Mouse (Mus musculus): ENCODE measurements around the gene Pde8b.
"Not testable (repeated sequence)": the region's sequence is repeated elsewhere in the genome, so short reads cannot be mapped to it uniquely, and the experiment has no call there.

Gene Pde8b

GRCm38 (mm10) chr13:95222569-95223426, 27.3 kb downstream of the Pde8b start:
- ATAC-seq (ENCODE audit: insufficient number of reproducible peaks, low FRiP score, low TSS enrichment) = peak; percentile 53

DNA sequence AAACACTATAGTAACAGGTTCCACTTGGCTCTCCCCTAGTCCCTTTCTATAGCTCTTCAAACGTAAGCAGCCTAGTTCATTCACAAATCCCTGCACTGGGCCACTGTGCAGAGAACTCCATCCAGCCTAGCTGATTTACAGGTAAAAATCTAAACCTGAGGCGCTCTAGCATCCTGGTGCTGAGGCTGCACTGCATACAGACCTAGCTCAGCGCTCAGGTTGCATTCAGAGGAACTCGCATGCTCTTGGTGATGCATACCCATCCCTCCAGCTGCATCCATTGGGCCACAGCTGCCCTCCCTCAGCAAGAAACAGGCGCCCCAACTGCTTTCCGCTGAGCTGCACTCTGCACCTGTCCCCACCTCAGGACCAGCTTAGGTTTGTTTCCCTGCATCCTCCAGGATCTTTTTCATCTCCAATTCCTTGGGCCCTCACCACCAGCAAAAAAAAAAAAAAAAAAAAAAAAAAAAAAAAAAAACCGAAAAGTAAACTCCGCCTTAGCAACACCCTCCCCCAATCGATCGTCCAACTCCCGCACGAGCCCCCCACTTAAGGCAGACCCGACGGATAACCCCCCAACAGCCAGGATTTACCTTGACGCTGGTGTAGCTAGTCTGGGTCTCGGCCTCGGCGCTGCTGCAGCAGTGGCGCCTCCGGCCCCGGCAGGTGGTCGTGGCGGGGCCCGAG, 28.1 kb downstream of the Pde8b start:
- no peak for ATAC-seq (ENCODE audit: insufficient number of reproducible peaks, low FRiP score, low TSS enrichment)

DNA sequence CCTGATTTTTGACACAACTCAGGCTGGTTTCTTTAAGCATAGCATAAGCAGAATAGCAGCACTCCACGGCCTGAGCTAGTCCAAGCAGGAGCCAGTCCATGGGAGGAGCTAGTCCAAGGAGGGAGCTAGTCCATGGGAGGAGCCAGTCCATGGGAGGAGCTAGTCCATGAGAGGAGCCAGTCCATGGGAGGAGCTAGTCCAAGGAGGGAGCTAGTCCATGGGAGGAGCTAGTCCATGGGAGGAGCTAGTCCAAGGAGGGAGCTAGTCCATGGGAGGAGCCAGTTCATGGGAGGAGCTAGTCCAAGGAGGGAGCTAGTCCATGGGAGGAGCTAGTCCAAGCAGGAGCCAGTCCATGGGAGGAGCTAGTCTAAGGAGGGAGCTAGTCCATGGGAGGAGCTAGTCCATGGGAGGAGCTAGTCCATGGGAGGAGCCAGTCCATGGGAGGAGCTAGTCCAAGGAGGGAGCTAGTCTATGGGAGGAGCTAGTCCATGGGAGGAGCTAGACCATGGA, 34.4 kb downstream of the Pde8b start:
- not testable (repeated sequence) for ATAC-seq (ENCODE audit: insufficient number of reproducible peaks, low FRiP score, low TSS enrichment)

DNA sequence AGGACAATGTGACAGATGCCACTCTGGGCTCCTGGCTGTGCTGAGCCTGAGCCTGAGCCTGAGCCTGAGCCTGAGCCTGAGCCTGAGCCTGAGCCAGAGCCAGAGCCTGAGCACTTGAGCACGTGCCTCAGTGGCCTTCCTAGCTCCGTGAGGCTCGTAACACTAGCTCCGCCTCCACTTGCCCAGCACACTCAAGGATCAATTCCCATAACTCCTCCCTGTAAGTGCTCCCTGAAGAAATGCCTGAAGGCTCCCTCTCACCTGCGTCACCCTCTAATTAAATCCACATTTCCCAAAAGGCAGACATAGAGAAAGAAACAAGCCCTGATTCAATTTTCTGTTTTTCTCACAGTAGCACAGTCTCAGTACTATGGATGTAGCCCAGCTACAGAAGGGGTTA, 37.8 kb downstream of the Pde8b start:
- no peak for ATAC-seq (ENCODE audit: insufficient number of reproducible peaks, low FRiP score, low TSS enrichment)

- ATAC-seq (ENCODE audit: insufficient number of reproducible peaks, low FRiP score, low TSS enrichment) = not testable (repeated sequence)
These were observed 42.8 kb downstream of the Pde8b start for GRCm38 (mm10) chr13:95207301-95207700.

GRCm38 (mm10) chr13:95202151-95202758, 47.9 kb downstream of the Pde8b start:
- no peak for ATAC-seq (ENCODE audit: insufficient number of reproducible peaks, low FRiP score, low TSS enrichment)

- ATAC-seq (ENCODE audit: insufficient number of reproducible peaks, low FRiP score, low TSS enrichment) = no peak
These were observed 49.3 kb downstream of the Pde8b start for GRCm38 (mm10) chr13:95200817-95201216.

- ATAC-seq (ENCODE audit: insufficient number of reproducible peaks, low FRiP score, low TSS enrichment) = no peak
These were observed 50.1 kb downstream of the Pde8b start for GRCm38 (mm10) chr13:95200036-95200435.

DNA sequence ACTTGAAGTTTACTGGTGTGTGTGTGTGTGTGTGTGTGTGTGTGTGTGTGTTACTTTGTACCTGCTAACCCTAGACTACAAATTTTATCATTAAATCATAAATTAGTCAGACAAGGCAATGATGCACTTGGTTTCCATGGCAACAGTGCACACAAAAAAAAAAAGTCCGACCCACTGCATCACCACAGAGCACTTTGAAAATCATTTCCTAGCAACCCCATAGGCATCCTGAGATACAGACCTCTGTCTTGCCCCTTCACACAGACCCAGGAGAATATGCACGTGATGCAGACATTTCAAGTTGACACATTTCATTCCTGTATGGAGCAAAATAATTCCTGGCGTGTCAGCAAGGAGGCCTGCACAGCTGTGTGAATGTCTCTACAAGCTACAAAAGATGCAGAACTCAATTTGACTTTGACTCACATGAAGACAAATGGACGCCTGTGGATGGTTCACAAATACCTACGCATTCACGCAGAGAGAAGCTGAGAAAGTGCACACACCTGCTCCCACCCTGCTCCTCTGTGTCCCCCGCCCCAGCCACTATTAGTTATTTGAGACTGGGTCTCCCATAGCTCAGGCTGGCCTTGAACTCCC, 53.9 kb downstream of the Pde8b start:
- no peak for ATAC-seq (ENCODE audit: insufficient number of reproducible peaks, low FRiP score, low TSS enrichment)

GRCm38 (mm10) chr13:95191951-95192350, 58.2 kb downstream of the Pde8b start:
- no peak for ATAC-seq (ENCODE audit: insufficient number of reproducible peaks, low FRiP score, low TSS enrichment)

DNA sequence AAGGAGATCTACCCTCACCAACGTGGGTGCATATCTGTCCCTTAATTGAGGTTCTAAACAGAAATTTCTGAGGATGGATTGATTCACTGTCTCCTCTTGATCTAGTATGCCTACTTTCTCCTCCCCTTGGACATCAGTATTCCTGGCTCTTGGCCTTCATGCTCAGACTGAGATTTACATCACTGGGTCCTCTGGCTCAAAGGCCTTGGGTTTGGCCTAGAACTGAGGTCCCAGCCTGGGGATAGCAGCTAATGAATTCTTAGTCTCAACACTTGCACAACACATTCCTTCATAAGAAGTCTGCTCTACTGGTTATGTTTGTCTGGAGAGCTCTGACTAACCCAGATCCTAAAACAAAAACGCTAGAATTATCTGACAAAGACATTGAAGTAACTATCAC, 61.0 kb downstream of the Pde8b start:
- ATAC-seq (ENCODE audit: insufficient number of reproducible peaks, low FRiP score, low TSS enrichment) = no peak

- ATAC-seq (ENCODE audit: insufficient number of reproducible peaks, low FRiP score, low TSS enrichment) = no peak
These were observed 62.9 kb downstream of the Pde8b start for GRCm38 (mm10) chr13:95187153-95187665.

GRCm38 (mm10) chr13:95186741-95187035, 63.4 kb downstream of the Pde8b start:
- no peak for ATAC-seq (ENCODE audit: insufficient number of reproducible peaks, low FRiP score, low TSS enrichment)

DNA sequence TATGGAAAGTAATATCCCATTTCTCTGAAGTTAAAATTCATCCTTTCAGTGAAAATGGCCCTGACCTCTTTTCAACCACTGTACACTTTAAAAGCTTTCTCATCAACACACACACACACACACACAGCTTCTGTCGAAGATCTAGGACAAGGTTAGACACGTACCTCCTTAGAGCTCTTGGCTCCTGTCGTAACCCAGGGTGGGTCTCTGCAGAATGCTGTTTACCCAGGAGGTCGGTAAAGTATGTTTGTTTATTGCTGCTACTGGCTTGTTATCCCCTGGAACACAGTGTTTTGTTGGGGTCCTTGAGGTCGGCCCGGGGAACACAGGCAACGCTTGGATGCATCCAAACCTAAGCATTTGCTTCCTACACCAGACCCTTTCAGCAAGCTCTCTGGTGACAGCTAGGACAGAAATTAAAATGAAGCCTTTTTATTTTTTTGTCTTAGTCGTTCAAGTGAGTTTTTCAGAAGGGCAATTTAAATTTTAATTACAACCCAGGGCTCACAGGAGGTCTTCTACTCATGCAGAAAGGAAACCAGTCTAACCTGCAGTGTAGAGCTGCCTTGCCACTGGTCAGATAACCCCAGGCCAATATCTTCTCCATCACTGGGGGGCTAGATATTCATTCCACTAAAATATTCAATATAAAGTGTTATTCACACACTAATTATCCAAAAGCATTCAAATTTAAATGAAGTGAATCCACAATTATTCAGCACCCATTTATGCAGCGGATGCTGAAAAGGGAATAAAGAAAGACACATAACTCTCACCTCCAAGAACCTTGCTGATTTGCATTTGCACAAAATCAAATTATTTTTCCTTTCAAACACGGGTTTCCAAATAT, 64.0 kb downstream of the Pde8b start:
- ATAC-seq (ENCODE audit: insufficient number of reproducible peaks, low FRiP score, low TSS enrichment) = no peak

GRCm38 (mm10) chr13:95183686-95184085, 66.5 kb downstream of the Pde8b start:
- ATAC-seq (ENCODE audit: insufficient number of reproducible peaks, low FRiP score, low TSS enrichment) = no peak

DNA sequence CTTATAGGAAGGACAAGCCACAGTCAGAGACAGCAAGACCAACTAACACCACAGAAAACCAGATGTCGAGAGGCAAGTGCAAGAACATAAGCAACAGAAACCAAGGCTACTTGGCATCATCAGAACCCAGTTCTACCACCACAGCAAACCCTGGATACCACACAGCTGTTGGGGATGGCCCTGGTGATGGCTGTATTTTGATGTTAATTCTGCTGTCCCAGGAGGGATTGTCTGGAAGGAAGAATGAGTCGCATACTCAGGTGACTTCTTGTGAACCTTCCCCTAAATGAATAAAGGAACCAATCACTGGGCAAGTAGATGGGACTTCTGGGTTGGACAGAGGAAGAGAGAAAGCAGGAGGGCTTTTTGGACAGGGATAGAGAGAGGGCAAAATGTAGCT, 69.9 kb downstream of the Pde8b start:
- no peak for ATAC-seq (ENCODE audit: insufficient number of reproducible peaks, low FRiP score, low TSS enrichment)

DNA sequence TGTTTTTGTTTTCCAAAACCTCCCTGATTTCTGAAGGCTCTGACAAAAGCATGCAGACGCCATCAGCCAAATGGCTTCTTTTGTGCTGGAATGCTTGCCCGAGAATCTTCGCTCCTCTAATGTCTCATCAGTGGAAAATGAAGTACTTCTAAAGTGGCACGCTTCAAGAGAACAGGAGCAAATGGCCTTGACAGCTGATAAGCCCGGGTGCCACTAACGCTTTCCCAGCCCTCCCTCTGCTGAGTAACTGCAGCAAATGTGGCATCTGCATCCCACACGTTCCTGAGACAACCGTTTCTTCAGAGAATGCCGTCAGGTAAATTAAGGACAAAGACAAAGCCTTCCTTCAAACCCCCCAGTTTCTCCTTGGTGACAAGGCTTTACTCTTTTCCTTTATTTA, 72.8 kb downstream of the Pde8b start:
- no peak for ATAC-seq (ENCODE audit: insufficient number of reproducible peaks, low FRiP score, low TSS enrichment)

GRCm38 (mm10) chr13:95176399-95176798, 73.7 kb downstream of the Pde8b start:
- no peak for ATAC-seq (ENCODE audit: insufficient number of reproducible peaks, low FRiP score, low TSS enrichment)

- ATAC-seq (ENCODE audit: insufficient number of reproducible peaks, low FRiP score, low TSS enrichment) = no peak
These were observed 75.9 kb downstream of the Pde8b start for GRCm38 (mm10) chr13:95174253-95174652.

- no peak for ATAC-seq (ENCODE audit: insufficient number of reproducible peaks, low FRiP score, low TSS enrichment)
These were observed 77.8 kb downstream of the Pde8b start for GRCm38 (mm10) chr13:95172346-95172745.
